Mouse (Mus musculus) adipocyte (in vitro differentiated cells): ENCODE data around the gene Zfp791.
"Not testable (repeated sequence)": the region's sequence is repeated elsewhere in the genome, so short reads cannot be mapped to it uniquely, and the experiment has no call there.

Source experiments
- DNase-seq: peaks from one replicate; pipeline ENCODE4 v3.0.0-alpha.2; 2016; ENCODE audit warnings: low spot score

The Zfp791 gene

DNA sequence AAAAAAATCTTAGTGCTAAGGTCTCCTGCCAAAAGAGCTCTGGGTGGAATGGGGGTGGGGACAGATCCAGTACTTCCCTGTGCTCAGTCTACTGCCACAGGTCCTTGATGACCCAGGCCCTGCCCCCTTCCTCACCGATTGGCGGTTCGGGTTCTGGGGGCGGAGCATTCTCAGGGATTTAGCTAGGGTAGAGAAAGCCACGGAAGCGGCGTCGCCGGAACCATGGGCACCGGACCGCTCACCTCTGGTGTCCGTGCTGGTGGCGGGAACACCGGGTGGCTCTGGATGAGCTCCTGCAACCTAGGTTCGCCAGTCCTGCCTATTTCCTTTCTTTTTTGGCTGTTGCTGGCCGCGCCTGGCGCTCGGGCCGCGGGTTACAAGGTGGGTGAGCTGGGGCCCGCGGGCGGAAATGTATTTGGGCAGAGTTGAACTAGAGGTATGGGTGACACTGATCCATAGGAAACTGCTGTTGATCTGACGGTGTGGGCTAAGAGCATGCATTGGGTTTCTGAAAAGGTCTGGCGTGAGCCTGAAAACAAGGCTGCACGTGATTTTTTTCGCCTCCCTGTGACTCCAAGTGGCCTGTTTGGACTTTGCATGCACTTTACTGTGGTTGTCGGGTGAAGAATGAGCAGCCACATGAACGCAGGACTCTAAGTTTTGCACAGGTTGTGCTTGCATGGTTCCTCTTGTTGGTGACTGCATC, 39.6 kb downstream of the Zfp791 start, which contains the start of gene Man2b1:
Man2b1 (plus strand) TSS at position 163 of the 706 bp plus-strand sequence.
- peak; percentile 98 for DNase-seq

DNA sequence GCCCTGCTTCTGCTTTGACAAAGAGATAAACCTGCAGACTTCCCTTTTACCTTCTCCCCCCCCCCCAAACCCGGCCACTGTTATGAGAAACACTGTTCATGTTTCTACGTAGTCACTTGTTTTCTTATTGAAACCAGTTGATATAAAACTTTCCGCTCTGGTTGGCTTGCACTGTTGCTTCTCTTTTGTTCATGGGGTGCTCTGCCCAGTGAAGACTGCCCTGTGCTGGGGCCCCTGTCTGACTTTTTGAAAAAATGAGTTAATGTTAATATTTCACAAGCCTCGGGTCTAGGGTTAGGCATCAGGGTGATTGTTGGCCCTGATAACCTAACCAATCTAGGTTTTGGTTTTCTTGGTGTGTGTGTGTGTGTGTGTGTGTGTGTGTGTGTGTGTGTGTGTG, 40.7 kb downstream of the Zfp791 start:
- not testable (repeated sequence) for DNase-seq

DNA sequence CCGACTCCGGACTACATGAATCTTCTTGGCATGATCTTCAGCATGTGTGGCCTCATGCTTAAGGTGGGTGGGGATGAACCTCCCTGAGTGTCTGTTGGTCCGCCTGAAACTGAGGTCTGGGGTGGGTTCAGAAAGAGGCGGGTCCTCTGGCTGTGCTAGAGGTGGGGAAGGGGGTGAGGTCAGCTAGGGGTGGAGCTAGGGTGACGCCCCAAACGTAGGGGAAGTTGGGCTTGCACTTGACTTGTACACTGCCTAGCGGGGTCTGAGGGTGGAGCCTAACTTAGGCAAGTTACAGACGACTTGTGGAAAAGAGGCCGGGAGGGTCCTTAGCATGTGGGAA, 41.7 kb downstream of the Zfp791 start, which contains the start of gene Wdr83:
Wdr83 (minus strand) TSS at position 91 of the 340 bp plus-strand sequence.
- no peak for DNase-seq

DNA sequence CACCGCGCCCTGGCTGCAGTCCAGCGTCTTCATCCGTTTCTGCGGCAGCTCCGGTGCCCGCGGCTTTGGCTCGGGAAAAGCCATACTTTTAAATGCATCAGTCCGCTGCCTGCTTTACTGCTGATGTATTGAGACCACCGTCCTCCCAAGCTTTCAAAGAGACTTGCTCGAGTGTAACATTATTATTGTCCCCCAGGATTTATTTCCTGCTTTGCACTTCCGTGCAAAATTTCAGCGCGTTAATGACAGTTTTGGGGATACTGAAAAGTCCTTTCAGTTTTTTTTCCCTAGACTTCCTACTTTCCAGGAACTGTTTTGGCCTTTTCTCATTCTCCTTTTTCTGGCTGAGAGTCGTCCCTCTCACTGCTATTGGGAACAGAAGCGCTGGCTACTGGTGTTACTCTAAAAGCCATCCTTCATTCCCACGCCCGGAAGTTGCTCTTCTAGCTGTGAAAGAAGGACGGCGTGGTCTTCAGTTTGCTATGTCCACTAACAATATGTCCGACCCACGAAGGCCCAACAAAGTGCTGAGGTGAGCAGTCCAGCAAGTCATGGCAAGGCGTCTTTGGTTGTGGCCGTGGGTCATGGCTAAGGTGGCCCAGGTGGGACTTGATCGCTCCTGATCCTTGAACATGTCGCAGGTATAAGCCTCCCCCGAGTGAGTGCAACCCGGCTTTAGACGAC, 42.2 kb downstream of the Zfp791 start, which contains the start of gene Wdr83os:
Wdr83os (plus strand) TSS at position 209 of the 684 bp plus-strand sequence.
- DNase-seq, result peak; percentile 85

DNA sequence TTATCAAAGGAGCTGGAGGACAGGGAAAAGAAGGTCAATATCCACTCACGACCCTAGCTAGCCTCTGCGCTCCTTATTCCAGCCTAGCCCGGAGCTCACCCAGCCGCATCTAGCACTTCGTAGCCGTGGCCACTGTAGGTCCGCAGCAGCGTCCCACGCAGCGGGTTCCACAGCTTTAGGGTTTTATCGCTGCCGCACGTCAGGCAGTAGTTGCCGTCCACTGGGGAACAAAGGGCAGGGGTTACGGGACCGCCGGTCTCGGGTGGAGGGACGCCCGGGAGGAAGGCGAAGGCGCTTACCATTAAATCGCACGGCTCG, 42.7 kb downstream of the Zfp791 start:
- DNase-seq, result no peak

DNA sequence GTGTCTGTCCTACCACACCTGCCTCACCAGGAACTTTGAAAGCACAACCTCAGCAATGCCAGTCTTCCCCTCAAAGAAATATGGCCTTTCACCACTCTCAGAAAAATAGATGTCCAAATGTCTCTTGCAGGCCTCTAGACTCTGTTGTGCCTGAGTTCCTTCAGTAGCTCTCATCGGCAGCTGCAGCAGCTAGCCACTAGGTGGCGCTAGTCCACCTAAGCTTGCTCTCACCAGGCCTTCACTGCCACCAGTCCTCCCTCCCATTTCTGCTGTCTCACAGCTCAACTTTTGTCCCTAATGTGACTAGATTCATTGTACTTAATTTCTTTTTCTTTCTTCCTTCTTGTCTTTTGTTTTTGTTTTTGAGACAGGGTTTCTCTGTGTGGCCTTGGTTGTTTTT, 45.9 kb downstream of the Zfp791 start:
- peak; percentile 92 for DNase-seq

DNA sequence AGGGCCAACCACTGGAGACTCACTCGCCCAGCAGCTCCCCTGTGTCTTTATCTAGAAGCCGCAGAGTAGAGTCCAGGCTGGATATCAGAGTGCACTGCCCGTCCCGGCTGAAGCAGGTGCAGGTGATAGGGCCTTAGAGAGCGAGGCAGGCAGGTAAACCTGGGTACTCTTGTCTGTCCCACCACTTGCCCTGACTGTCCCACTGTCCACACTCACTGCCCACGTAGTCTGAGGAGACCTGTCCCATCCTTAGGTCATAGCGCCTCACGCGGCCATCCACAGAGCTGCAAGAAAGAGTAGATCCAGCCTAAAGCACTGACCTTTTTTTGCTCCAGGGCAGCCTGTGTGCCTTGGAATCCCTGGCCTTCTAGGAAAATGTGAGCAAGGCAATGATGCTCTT, 46.9 kb downstream of the Zfp791 start:
- peak; percentile 54 for DNase-seq

DNA sequence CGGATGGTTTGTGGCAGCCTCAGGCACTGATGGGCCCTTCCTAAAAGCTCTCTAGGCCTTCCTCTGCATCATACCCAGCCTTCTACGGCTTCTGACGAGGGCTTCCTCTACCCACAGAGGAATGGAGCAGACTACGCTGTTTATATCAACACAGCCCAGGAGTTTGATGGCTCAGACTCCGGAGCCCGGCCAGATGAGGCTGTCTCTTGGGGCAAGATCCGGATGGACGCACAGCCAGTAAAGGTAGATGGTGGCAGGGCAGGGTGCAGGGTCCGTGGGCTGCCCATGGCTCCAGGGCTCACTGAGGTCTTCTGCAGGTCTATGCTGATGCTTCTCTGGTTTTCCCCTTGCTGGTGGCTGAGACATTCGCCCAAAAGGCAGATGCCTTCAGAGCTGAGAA, 48.3 kb downstream of the Zfp791 start:
- no peak for DNase-seq

DNA sequence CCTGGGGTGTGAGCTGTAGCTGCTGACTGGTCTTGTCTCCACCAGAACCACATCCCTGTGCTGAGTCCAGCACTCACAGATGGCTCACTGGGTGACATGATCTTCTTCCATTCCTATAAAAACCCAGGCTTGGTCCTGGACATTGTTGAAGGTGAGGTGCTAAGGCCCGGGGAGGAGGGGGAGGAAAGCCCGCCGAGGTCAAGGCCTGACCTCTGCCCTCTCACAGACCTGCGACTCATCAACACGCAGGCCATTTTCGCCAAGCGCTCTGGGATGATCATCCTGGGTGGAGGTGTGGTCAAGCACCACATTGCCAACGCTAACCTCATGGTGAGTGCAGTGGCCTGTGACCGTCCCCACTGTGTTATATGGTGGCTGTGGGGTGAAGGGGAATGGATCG, 48.7 kb downstream of the Zfp791 start:
- DNase-seq, result no peak

DNA sequence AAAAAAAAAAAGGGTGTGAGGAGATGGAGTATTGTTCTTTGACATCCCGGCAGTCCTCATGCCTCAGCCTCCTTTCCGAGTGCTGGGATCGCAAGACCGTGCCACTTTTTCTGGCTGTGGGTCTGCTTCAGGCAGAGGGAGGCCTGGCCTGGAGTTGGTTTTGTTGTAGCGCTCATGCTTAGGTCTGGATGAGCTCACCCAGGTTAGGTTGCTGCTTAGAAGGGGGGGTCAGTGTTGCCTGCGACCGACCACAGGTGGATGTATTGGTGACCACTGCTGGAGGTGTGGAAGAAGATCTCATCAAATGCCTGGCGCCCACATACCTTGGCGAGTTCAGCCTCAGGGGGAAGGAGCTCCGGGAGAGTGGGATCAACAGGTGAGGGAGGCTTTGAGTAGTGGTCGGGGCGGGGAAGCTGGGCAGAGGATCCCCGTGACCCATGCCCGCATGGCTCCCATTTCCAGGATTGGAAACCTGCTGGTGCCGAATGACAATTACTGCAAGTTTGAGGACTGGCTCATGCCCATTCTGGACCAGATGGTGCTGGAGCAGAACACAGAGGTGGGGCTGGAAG, 49.8 kb downstream of the Zfp791 start:
- no peak for DNase-seq

DNA sequence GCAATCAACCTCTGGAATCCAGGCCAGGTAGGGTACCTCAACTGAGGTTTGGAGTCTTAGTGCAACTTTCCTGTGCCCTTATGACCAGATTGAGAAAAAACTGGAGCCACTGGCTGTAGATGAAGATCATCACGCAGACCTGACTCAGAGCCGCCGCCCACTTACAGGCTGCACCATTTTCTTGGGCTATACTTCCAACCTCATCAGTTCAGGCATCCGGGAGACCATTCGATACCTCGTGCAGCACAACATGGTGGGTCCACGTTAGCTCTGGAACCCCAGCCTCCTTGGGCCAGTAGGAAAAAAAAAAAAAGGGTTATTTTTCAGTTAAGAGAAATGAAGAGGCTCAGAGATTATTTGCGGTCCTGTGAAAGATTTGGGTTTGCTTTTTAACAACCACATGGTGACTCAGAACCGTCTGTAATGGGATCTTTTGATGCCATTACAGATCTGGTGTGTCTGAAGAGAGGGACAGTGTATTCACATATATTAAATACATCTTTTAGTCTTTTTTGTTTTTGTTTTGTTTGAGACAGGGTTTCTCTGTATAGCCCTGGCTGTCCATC, 50.4 kb downstream of the Zfp791 start:
- DNase-seq, result no peak

DNA sequence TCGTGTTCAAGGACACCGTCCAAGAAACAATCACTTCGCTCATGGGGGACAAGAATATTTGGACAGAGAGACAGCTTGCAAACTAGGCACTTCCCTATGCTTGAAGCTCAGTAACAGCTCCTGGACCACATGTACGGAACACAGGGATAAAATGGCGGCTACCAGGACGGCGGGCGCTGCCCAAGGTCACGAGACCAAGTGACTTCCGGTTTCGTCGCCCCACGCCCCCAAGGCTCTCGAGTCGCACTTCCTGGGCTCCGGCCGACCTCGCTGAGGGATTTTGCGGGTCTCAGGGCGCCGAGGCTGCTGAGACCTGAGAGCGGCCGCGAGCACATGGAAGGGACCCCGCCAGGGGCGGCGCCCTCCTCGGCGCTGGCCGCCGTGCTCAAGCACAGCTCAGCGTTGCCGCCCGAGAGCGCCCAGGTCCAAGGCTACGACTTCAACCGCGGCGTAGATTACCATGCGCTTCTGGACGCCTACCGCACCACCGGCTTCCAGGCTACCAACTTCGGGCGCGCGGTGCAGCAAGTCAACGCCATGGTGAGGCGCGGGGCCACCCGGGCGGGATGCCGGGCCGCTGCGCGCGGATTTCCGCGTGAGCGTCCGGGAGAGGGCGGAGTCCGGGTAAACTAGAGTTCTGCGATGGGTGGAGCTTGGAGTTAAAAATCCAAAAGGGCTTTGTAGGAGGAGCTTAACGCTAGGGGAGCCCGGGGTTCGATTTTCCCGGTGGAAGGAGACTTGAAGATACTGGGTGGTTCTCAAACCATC, 51.2 kb downstream of the Zfp791 start, which contains the start of gene Dhps:
Dhps (plus strand) TSS at position 244 of the 768 bp plus-strand sequence.
- DNase-seq, result peak; percentile 95

DNA sequence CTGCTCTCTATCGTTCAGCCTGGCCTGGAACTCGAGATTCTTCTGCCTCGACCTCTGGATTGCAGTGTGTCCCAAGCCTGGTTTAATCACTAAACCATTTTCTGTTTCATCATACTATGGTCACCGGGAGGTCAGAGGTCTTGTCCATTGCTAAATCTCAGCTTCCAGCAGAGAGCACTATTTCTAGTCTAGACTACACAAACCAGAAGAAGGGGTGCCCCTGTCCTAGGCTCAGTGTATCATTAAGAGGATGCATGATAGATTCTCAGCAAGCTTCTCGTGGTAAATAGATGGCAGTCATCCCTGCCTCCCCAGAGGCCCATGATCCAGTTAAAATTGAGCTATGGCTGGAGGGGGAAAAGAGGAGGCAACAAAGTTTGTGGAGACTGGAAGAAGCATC, 51.9 kb downstream of the Zfp791 start:
- DNase-seq, result peak; percentile 48

DNA sequence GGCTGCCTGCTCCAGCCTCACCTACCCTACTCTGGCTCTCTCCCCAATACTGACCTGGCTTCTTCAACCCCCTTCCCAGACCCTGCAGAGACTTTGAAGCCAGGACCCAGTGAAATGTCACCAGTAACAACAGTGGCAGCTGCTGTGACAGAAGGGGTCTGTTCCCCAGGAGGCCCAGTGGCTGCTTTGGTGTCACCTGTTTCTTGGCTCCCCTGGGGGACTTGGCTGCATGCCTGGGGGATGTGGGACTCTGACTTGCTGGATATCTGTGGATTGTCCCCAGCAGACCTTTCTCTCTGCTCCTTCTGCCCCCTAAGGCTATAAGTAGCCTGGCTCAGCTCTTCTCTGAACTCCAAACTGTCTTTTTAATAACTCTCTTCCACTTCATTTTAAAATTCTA, 54.9 kb downstream of the Zfp791 start, which contains the start of gene Gm5741:
Gm5741 (minus strand) TSS at position 1 of the 400 bp plus-strand sequence.
- no peak for DNase-seq

DNA sequence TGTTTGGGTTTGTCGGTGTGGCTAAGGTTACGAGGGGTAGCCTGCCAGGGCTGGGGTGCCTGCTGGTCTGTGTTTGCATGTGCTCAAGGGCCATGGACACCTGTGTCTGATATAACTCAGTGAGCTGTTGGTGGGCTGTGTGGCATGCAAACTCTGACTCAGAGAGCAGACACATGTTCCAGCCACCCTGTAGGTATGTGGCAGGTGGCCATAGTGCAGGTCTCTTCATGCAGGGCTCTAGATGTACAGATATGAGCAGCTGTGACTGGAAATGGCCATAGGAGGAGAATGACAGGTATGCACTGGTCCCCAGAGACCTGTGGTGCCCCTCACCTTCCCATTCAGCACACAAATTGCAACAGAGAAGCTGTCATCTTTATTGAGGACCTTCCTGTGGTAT, 55.7 kb downstream of the Zfp791 start:
- DNase-seq, result no peak

DNA sequence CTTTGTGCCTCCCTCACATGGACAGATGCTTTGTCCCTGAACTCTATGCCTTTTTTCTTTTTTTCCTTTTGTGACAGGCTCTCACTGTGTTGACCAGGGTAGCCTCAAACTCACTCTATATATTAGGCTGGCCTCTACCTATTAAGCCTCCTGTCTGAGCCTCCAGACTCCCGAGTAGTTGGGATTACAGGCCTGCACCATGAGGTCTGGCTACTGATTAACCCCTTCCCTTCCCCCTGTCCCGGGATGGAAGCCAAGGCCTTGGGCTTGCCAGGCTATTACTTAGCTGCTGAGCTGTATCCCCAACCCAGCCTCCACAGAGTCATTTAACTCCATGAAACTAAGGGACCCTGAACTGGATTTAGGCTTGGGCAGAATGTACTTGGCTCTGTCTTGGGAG, 57.7 kb downstream of the Zfp791 start:
- DNase-seq, result peak; percentile 56

DNA sequence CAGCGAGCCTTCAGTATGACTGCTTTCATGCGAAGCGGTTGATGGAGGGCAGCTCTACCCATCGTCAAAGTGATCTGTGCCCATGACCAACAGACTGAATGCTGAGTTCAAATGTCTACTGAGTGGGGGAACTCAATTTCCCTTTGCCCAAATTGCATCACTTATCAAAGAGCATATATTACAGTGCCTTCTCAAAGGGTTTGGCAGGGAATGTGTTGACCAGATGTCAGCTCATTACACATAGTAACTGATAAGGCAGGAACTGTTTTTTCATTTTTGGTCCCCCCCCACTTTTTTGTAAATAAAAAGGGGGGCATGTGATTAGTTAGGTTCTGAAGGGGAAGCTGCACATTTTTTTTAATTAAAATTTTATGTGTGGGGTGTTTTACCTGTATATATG, 60.3 kb downstream of the Zfp791 start:
- no peak for DNase-seq

DNA sequence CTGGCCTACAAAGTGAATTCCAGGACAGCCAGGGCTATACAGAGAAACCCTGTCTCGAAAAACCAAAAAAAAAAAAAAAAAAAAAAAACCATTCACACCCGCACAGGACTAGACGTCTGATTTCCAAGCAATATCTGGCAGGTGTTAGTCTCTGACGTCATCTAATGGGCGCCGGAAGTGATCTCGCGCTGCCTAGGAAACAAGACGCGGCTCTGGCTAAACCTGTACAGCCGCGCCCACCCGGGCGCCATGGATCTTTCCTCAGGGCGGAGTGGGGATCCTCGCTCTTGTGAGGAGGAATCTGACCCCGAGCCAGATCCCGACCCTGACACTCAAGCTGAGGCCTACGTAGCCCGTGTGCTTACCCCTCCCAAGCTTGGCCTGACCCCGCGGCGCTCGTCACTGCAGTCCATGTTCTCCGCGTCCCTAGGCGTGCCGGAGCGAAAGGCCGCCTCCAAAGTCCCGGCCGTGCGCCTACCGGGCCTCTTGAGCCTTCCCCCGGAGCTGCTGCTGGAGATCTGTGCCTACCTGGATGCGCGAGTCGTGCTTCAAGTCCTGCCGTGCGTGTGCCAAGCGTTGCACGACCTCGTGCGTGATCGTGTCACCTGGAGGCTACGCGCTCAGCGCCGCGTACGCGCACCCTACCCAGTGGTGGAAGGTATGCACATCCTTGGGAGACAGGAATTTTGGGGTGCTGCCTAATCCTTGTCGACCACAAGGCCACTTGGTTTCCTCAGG, 62.8 kb downstream of the Zfp791 start, which contains the start of gene Fbxw9:
Fbxw9 (plus strand) TSS at position 177 of the 738 bp plus-strand sequence.
- DNase-seq, result peak; percentile 96
